Mouse (Mus musculus): ENCODE results near the gene Slc34a1. TPM values are rescaled to one million over a fixed set of nuclear protein-coding genes. Genes with fewer than 3 reads are reported as not detected.

The Slc34a1 gene
- polyA plus RNA-seq, 1 experiment from 2014 or later = not detected

- Histone ChIP-seq H3K27me3 (ENCODE audit: control insufficient read depth, insufficient read depth, low read length) (peaks cover 49% of the 10 kb centered on the region), H3K4me1 (ENCODE audit: control insufficient read depth, insufficient read depth, low read length) (no peaks in the 10 kb centered on the region), H3K9ac (ENCODE audit: low read depth, low read length) (no peak overlapping the region), H3K27ac (ENCODE audit: low read depth, low read length) (no peak overlapping the region), H3K9me3 (replicated peaks; ENCODE audit: control insufficient read depth, low read length) (no peaks in the 10 kb centered on the region), H3K4me2 (no peak overlapping the region), H3K4me3 (ENCODE audit: low read depth, low read length) (no peak overlapping the region), H3K36me3 (ENCODE audit: control insufficient read depth, insufficient read depth, low read length) (no peaks in the 10 kb centered on the region)
- no peak for ATAC-seq (replicated peaks; ENCODE audit: insufficient number of reproducible peaks, low FRiP score, low TSS enrichment)
- 71% methylated on average over 7 of the region's 7 CpGs for WGBS (ENCODE audit: insufficient replicate concordance)
Observed at GRCm38 (mm10) chr13:55411826-55412225, 13.8 kb downstream of the Slc34a1 start.

GRCm38 (mm10) chr13:55412643-55413307 lies 14.8 kb downstream of the Slc34a1 start:
- Histone ChIP-seq H3K27me3 (ENCODE audit: control insufficient read depth, insufficient read depth, low read length) (peaks cover 55% of the 10 kb centered on the region), H3K4me3 (ENCODE audit: low read depth, low read length) (no peak overlapping the region), H3K9ac (ENCODE audit: low read depth, low read length) (no peak overlapping the region), H3K4me2 (no peak overlapping the region), H3K27ac (ENCODE audit: low read depth, low read length) (no peak overlapping the region), H3K36me3 (ENCODE audit: control insufficient read depth, insufficient read depth, low read length) (no peaks in the 10 kb centered on the region), H3K9me3 (replicated peaks; ENCODE audit: control insufficient read depth, low read length) (no peaks in the 10 kb centered on the region), H3K4me1 (ENCODE audit: control insufficient read depth, insufficient read depth, low read length) (no peaks in the 10 kb centered on the region)
- no peak for ATAC-seq (replicated peaks; ENCODE audit: insufficient number of reproducible peaks, low FRiP score, low TSS enrichment)
- 81% methylated on average over 13 of the region's 13 CpGs for WGBS (ENCODE audit: insufficient replicate concordance)

GRCm38 (mm10) chr13:55413333-55413732 lies 15.3 kb downstream of the Slc34a1 start:
- 0 out of 2 replicates have a peak, but pooled peaks have one; percentile 37 for ATAC-seq (replicated peaks; ENCODE audit: insufficient number of reproducible peaks, low FRiP score, low TSS enrichment)
- Histone ChIP-seq H3K4me3 (ENCODE audit: low read depth, low read length) (no peak overlapping the region), H3K9ac (ENCODE audit: low read depth, low read length) (no peak overlapping the region), H3K9me3 (replicated peaks; ENCODE audit: control insufficient read depth, low read length) (no peaks in the 10 kb centered on the region), H3K27ac (ENCODE audit: low read depth, low read length) (no peak overlapping the region), H3K4me2 (no peak overlapping the region), H3K4me1 (ENCODE audit: control insufficient read depth, insufficient read depth, low read length) (no peaks in the 10 kb centered on the region), H3K27me3 (ENCODE audit: control insufficient read depth, insufficient read depth, low read length) (peaks cover 60% of the 10 kb centered on the region), H3K36me3 (ENCODE audit: control insufficient read depth, insufficient read depth, low read length) (no peaks in the 10 kb centered on the region)
- 61% methylated on average over 12 of the region's 12 CpGs for WGBS (ENCODE audit: insufficient replicate concordance)

GRCm38 (mm10) chr13:55414743-55415380 lies 16.9 kb downstream of the Slc34a1 start, which contains the start of gene Pfn3:
Gene Pfn3 (minus strand): TSS chr13:55415232.
- Histone ChIP-seq H3K27ac (ENCODE audit: low read depth, low read length) (no peak within 1 kb of the TSS), H3K36me3 (ENCODE audit: control insufficient read depth, insufficient read depth, low read length) (no peaks in the 10 kb centered on the region), H3K27me3 (ENCODE audit: control insufficient read depth, insufficient read depth, low read length) (peaks cover 71% of the 10 kb centered on the region), H3K4me2 (peak within 1 kb of the TSS; percentile 61), H3K4me1 (ENCODE audit: control insufficient read depth, insufficient read depth, low read length) (no peaks in the 10 kb centered on the region), H3K9ac (ENCODE audit: low read depth, low read length) (0 out of 2 replicates have a peak within 1 kb of the TSS, but pooled peaks have one; percentile 6), H3K9me3 (replicated peaks; ENCODE audit: control insufficient read depth, low read length) (no peaks in the 10 kb centered on the region), H3K4me3 (ENCODE audit: low read depth, low read length) (peak within 1 kb of the TSS; percentile 28)
- no peak for ATAC-seq (replicated peaks; ENCODE audit: insufficient number of reproducible peaks, low FRiP score, low TSS enrichment)
- 13% methylated on average over 41 of the region's 41 CpGs for WGBS (ENCODE audit: insufficient replicate concordance)

GRCm38 (mm10) chr13:55418004-55418403 lies 20.0 kb downstream of the Slc34a1 start:
- H3K27me3 ChIP-seq (ENCODE audit: control insufficient read depth, insufficient read depth, low read length) = peaks cover 80% of the 10 kb centered on the region
- peaks cover 5% of the 10 kb centered on the region for H3K4me1 ChIP-seq (ENCODE audit: control insufficient read depth, insufficient read depth, low read length)
- H3K27ac ChIP-seq (ENCODE audit: low read depth, low read length) = no peak overlapping the region
- H3K4me2 ChIP-seq = no peak overlapping the region
- H3K4me3 ChIP-seq (ENCODE audit: low read depth, low read length) = no peak overlapping the region
- no peaks in the 10 kb centered on the region for H3K36me3 ChIP-seq (ENCODE audit: control insufficient read depth, insufficient read depth, low read length)
- H3K9me3 ChIP-seq (replicated peaks; ENCODE audit: control insufficient read depth, low read length) = no peaks in the 10 kb centered on the region
- no peak; the same call in 1 of the 2 replicates for ATAC-seq (replicated peaks; ENCODE audit: insufficient number of reproducible peaks, low FRiP score, low TSS enrichment)
- H3K9ac ChIP-seq (ENCODE audit: low read depth, low read length) = no peak overlapping the region
- 14% methylated on average over 12 of the region's 12 CpGs for WGBS (ENCODE audit: insufficient replicate concordance)

GRCm38 (mm10) chr13:55419142-55419541 lies 21.2 kb downstream of the Slc34a1 start:
- Histone ChIP-seq H3K4me1 (ENCODE audit: control insufficient read depth, insufficient read depth, low read length) (peaks cover 5% of the 10 kb centered on the region), H3K27me3 (ENCODE audit: control insufficient read depth, insufficient read depth, low read length) (peaks cover 69% of the 10 kb centered on the region), H3K9ac (ENCODE audit: low read depth, low read length) (no peak overlapping the region), H3K27ac (ENCODE audit: low read depth, low read length) (no peak overlapping the region), H3K9me3 (replicated peaks; ENCODE audit: control insufficient read depth, low read length) (no peaks in the 10 kb centered on the region), H3K4me2 (no peak overlapping the region), H3K4me3 (ENCODE audit: low read depth, low read length) (no peak overlapping the region), H3K36me3 (ENCODE audit: control insufficient read depth, insufficient read depth, low read length) (no peaks in the 10 kb centered on the region)
- 74% methylated on average over 5 of the region's 5 CpGs for WGBS (ENCODE audit: insufficient replicate concordance)
- ATAC-seq (replicated peaks; ENCODE audit: insufficient number of reproducible peaks, low FRiP score, low TSS enrichment) = no peak

- H3K4me2 ChIP-seq = peak overlapping the region; percentile 42
- peaks cover 5% of the 10 kb centered on the region for H3K4me1 ChIP-seq (ENCODE audit: control insufficient read depth, insufficient read depth, low read length)
- no peak overlapping the region for H3K9ac ChIP-seq (ENCODE audit: low read depth, low read length)
- peak overlapping the region; percentile 19; the same call in 1 of the 2 replicates for H3K4me3 ChIP-seq (ENCODE audit: low read depth, low read length)
- H3K9me3 ChIP-seq (replicated peaks; ENCODE audit: control insufficient read depth, low read length) = no peaks in the 10 kb centered on the region
- WGBS (ENCODE audit: insufficient replicate concordance) = 22% methylated on average over 51 of the region's 51 CpGs
- no peak; the same call in 1 of the 2 replicates for ATAC-seq (replicated peaks; ENCODE audit: insufficient number of reproducible peaks, low FRiP score, low TSS enrichment)
- no peaks in the 10 kb centered on the region for H3K36me3 ChIP-seq (ENCODE audit: control insufficient read depth, insufficient read depth, low read length)
- peaks cover 58% of the 10 kb centered on the region for H3K27me3 ChIP-seq (ENCODE audit: control insufficient read depth, insufficient read depth, low read length)
- H3K27ac ChIP-seq (ENCODE audit: low read depth, low read length) = no peak overlapping the region
Observed at GRCm38 (mm10) chr13:55420018-55420932, 22.3 kb downstream of the Slc34a1 start.

Measured in heart, embryonic 11.5 days (tissue).